Mouse (Mus musculus) neural tube, embryonic 14.5 days (tissue): ENCODE measurements at regions not wholly inside any gene's neighbourhood (a gene's known extent, or its start where the extent isn't known, plus 50 kb on each side); places are given as distances from the start of the nearest gene placed in this dataset.

Experiments used
- ATAC-seq: fragments of 200-750 bp; cut with Nextera tagmentation; 2 replicates; pipeline ENCODE4 v1.8.0; 2017; ENCODE audit warnings: low read depth, mild to moderate bottlenecking, moderate TSS enrichment, moderate library complexity
- H3K27ac ChIP-seq: fragments of 300-500 bp; sonication (generic); 2 replicates; pipeline ENCODE4 v1.5.1; 2014; ENCODE audit warnings: low read depth, mild to moderate bottlenecking, control low read depth, low read length, moderate library complexity, mixed read lengths
- H3K27me3 ChIP-seq: fragments of 300-500 bp; sonication (generic); 2 replicates; pipeline ENCODE4 v1.6.1; 2014; ENCODE audit warnings: low read length; ENCODE audit not compliant: control insufficient read depth, insufficient read depth
- H3K36me3 ChIP-seq: fragments of 300-500 bp; sonication (generic); 2 replicates; pipeline ENCODE4 v1.6.1; 2014; ENCODE audit warnings: low read length, mixed read lengths; ENCODE audit not compliant: control insufficient read depth, insufficient read depth
- H3K4me1 ChIP-seq: fragments of 300-500 bp; sonication (generic); 2 replicates; pipeline ENCODE4 v1.6.1; 2014; ENCODE audit warnings: low read length; ENCODE audit not compliant: control insufficient read depth, insufficient read depth
- H3K4me2 ChIP-seq: fragments of 300-500 bp; sonication (generic); 2 replicates; pipeline ENCODE4 v1.6.1; 2014; ENCODE audit warnings: mild to moderate bottlenecking, low read depth, low read length, control low read depth
- H3K4me3 ChIP-seq: fragments of 300-500 bp; sonication (generic); 2 replicates; pipeline ENCODE4 v1.5.1; 2014; ENCODE audit warnings: low read depth, low read length, control low read depth, mixed read lengths
- H3K9ac ChIP-seq: fragments of 300-500 bp; sonication (generic); replicated peaks from 2 replicates; pipeline ENCODE4 v1.6.1; 2014; ENCODE audit warnings: low read depth, mild to moderate bottlenecking, control low read depth, low read length, mixed read lengths
- H3K9me3 ChIP-seq: fragments of 300-500 bp; sonication (generic); 2 replicates; pipeline ENCODE4 v1.6.1; 2016; ENCODE audit warnings: low read length; ENCODE audit not compliant: control insufficient read depth
- WGBS: fragments of 180-500 bp; shearing (Covaris S2); extraction: QIAGEN DNeasy Blood & Tissue Kit; methylation state at CpG from one replicate; pipeline ENCODE4 v1.1.7; 2014; 5-methylcytosine and 5-hydroxymethylcytosine counted together

DNA sequence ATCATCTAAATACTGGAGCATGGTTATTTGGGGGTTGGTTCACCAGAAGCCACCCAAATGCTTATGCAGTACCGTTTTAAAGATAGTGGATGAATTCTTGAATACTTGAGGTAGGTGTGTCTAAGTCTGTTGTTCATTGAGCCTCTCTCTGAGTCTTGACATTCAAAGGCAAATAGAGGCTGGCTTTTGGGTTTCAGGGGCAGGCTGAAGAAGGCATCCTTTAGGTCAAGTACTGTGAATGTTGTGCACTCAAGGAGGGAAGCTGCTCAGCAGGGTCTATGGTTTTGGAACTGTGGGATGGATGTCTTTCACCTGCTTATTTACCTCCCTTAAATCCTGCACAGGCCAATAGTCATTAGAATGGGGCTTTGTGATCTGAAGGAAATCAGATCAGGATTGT, 1089.6 kb downstream of the 9330182O14Rik start:
- WGBS, result 73% methylated on average over 1 of the region's 1 CpGs
- no peak for ATAC-seq
- Histone ChIP-seq H3K27ac (no peak overlapping the region), H3K9me3 (no peaks in the 10 kb centered on the region), H3K4me2 (no peak overlapping the region), H3K36me3 (no peaks in the 10 kb centered on the region), H3K9ac (no peak overlapping the region), H3K4me1 (no peaks in the 10 kb centered on the region), H3K27me3 (no peaks in the 10 kb centered on the region), H3K4me3 (no peak overlapping the region)

- Histone ChIP-seq H3K9ac (no peak overlapping the region), H3K27ac (no peak overlapping the region), H3K4me2 (no peak overlapping the region), H3K4me1 (no peaks in the 10 kb centered on the region), H3K27me3 (no peaks in the 10 kb centered on the region), H3K36me3 (no peaks in the 10 kb centered on the region), H3K4me3 (no peak overlapping the region), H3K9me3 (no peaks in the 10 kb centered on the region)
- no peak for ATAC-seq
- 23% methylated on average over 2 of the region's 2 CpGs for WGBS
Measured at GRCm38 (mm10) chr15:41232406-41233060, 1098.4 kb downstream of the 9330182O14Rik start.
